Mouse (Mus musculus) stomach, postnatal 0 days (tissue): ENCODE results near the gene Sirt4.

Source experiments
- CTCF ChIP-seq: IDR thresholded peaks from 2 replicates; pipeline ENCODE4 v1.5.1; 2016; ENCODE audit warnings: antibody characterized with exemption, low read depth, mild to moderate bottlenecking, moderate library complexity
- EP300 ChIP-seq: optimal IDR thresholded peaks from 2 replicates; pipeline ENCODE3; 2016; ENCODE audit warnings: antibody characterized with exemption

DNA sequence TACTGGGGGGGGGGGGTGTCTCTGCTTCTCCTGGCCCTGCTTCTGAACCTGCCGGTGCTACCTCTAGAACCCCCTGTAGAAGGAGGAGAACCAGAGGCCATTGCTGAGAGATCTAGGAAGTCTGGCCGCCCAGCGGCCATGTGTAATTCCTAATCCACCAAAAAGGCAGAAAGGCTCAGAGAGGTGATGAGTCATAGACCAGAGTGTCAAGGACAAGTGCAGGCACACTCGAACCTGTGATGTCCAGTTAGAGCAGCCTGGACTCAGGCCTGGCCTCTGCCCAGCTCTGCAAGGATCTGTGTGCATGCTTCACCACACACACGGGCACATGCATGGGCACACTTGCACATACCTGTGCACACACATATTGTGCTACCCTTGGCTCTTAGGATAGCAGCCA lies 43.6 kb upstream of the Sirt4 start:
- TF ChIP-seq CTCF, result no peak
- TF ChIP-seq EP300, result no peak
